Mouse (Mus musculus) kidney, embryonic 14.5 days (tissue): ENCODE measurements at regions not wholly inside any gene's neighbourhood (a gene's known extent, or its start where the extent isn't known, plus 50 kb on each side); places are given as distances from the start of the nearest gene placed in this dataset.
A peak's percentile ranks its signal among the peaks of the same experiment; 100 is the strongest.
"Not testable (repeated sequence)": the region's sequence is repeated elsewhere in the genome, so short reads cannot be mapped to it uniquely, and the experiment has no call there.

Experiments used
- ATAC-seq: fragments of 200-750 bp; cut with Nextera tagmentation; 2 replicates; pipeline ENCODE4 v1.8.0; 2017; ENCODE audit warnings: moderate number of reproducible peaks, mild to moderate bottlenecking, moderate TSS enrichment, moderate library complexity; ENCODE audit not compliant: low FRiP score, low TSS enrichment
- H3K27ac ChIP-seq: fragments of 300-500 bp; sonication (generic); 2 replicates; pipeline ENCODE4 v1.5.1; 2014; ENCODE audit warnings: low read depth, mild to moderate bottlenecking, low read length, moderate library complexity, mixed read lengths
- H3K27me3 ChIP-seq: fragments of 300-500 bp; sonication (generic); 2 replicates; pipeline ENCODE4 v1.6.1; 2014; ENCODE audit warnings: mild to moderate bottlenecking, low read length; ENCODE audit not compliant: control insufficient read depth, insufficient read depth
- H3K36me3 ChIP-seq: fragments of 300-500 bp; sonication (generic); 2 replicates; pipeline ENCODE4 v1.6.1; 2014; ENCODE audit warnings: low read length, mixed read lengths; ENCODE audit not compliant: control insufficient read depth, insufficient read depth
- H3K4me1 ChIP-seq: fragments of 300-500 bp; sonication (generic); 2 replicates; pipeline ENCODE4 v1.6.1; 2014; ENCODE audit warnings: low read length, mixed read lengths; ENCODE audit not compliant: control insufficient read depth, insufficient read depth
- H3K4me2 ChIP-seq: fragments of 300-500 bp; sonication (generic); replicated peaks from 2 replicates; pipeline ENCODE4 v1.6.1; 2014; ENCODE audit warnings: low read depth, mild to moderate bottlenecking, low read length
- H3K4me3 ChIP-seq: fragments of 300-500 bp; sonication (generic); 2 replicates; pipeline ENCODE4 v1.5.1; 2014; ENCODE audit warnings: mild to moderate bottlenecking, low read length
- H3K9ac ChIP-seq: fragments of 300-500 bp; sonication (generic); 2 replicates; pipeline ENCODE4 v1.6.1; 2014; ENCODE audit warnings: low read depth, mild to moderate bottlenecking, low read length, moderate library complexity
- H3K9me3 ChIP-seq: fragments of 300-500 bp; sonication (generic); 2 replicates; pipeline ENCODE4 v1.6.1; 2016; ENCODE audit warnings: low read length; ENCODE audit not compliant: control insufficient read depth
- WGBS: fragments of 180-500 bp; shearing (Covaris S2); extraction: QIAGEN DNeasy Blood & Tissue Kit; methylation state at CpG from one replicate; pipeline ENCODE4 v1.1.7; 2014; 5-methylcytosine and 5-hydroxymethylcytosine counted together

DNA sequence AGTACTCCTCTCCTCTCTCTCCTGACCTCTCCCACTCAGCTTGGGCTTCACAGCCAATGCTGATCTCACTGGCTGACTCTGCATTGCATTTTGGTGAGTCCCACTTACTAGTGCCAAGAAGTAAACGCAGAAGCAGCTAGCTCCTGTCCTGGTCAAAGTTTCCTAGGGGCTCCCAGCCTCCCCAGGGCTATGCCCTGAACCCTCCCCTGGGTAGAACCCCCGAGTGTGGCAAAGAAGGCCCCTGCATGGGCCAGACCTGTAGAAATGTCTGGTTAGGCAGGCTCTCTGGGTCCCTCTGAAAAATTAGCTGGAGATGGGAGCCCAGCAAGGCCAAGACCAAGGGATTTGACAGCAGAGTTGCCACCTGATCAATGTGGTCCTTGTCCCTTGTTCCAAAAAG lies 454.3 kb downstream of the Gm10330 start:
- not testable (repeated sequence) for H3K4me3 ChIP-seq, H3K4me2 ChIP-seq, H3K27me3 ChIP-seq, H3K27ac ChIP-seq, H3K9me3 ChIP-seq, ATAC-seq, H3K9ac ChIP-seq, H3K4me1 ChIP-seq, H3K36me3 ChIP-seq
- WGBS: 47% methylated on average over 2 of the region's 2 CpGs

DNA sequence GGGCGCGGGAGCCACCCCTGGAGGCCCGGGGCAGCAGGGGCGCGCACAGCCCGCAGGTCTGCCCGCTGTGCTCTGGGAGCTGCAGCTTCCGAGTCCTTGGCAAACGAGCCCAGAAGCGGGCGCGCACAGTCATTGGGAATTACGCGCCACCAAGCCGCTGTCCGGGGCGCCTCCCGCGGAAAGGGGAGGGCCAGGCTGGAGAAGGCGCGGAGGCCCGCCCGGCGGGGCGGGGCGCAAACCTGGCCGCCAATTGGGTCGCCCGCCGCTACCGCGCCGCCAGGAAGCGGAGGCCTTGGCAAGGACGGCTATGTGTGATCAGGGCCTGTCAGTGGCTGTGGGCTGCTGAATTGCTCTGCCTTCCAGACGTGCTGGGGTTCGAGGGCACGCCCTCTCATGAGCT lies 464.9 kb downstream of the Gm10330 start:
- H3K9me3 ChIP-seq, H3K4me1 ChIP-seq, H3K36me3 ChIP-seq, H3K27me3 ChIP-seq, H3K9ac ChIP-seq, H3K27ac ChIP-seq: not testable (repeated sequence)
- WGBS: 0% methylated on average over 19 of the region's 38 CpGs
- Histone ChIP-seq H3K4me3 (peak overlapping the region; percentile 29), H3K4me2 (peak overlapping the region; percentile 27)
- peak; percentile 88 for ATAC-seq
